Mouse (Mus musculus) liver, embryonic 11.5 days (tissue): ENCODE data around the gene Etl4. TPM values are rescaled to one million over a fixed set of nuclear protein-coding genes. Genes with fewer than 3 reads are reported as not detected.

Experiments used
- ATAC-seq: fragments of 200-750 bp; cut with Nextera tagmentation; replicated peaks from 2 replicates; pipeline ENCODE4 v1.8.0; 2017; ENCODE audit warnings: moderate number of reproducible peaks, mild to moderate bottlenecking, moderate TSS enrichment, moderate library complexity; ENCODE audit not compliant: low FRiP score
- DNase-seq: peaks from one replicate; pipeline ENCODE4 v3.0.0-alpha.2; 2017; ENCODE audit warnings: low spot score
- H3K27ac ChIP-seq: fragments of 300-500 bp; sonication (generic); 2 replicates; pipeline ENCODE4 v1.5.1; 2014; ENCODE audit warnings: mild to moderate bottlenecking, low read depth, low read length, control low read depth
- H3K27me3 ChIP-seq: fragments of 300-500 bp; sonication (generic); replicated peaks from 2 replicates; pipeline ENCODE4 v1.6.1; 2014; ENCODE audit warnings: low read length, mixed read lengths; ENCODE audit not compliant: control insufficient read depth, insufficient read depth
- H3K36me3 ChIP-seq: fragments of 300-500 bp; sonication (generic); 2 replicates; pipeline ENCODE4 v1.6.1; 2014; ENCODE audit warnings: mild to moderate bottlenecking, low read length, moderate library complexity, mixed read lengths; ENCODE audit not compliant: control insufficient read depth, insufficient read depth
- H3K4me1 ChIP-seq: fragments of 300-500 bp; sonication (generic); replicated peaks from 2 replicates; pipeline ENCODE4 v1.6.1; 2014; ENCODE audit warnings: low read length, mixed read lengths; ENCODE audit not compliant: control insufficient read depth, insufficient read depth
- H3K4me2 ChIP-seq: fragments of 300-500 bp; sonication (generic); 2 replicates; pipeline ENCODE4 v1.6.1; 2014; ENCODE audit warnings: mild to moderate bottlenecking, control low read depth, moderate library complexity
- H3K4me3 ChIP-seq: fragments of 300-500 bp; sonication (generic); 2 replicates; pipeline ENCODE4 v1.5.1; 2014; ENCODE audit warnings: low read depth, low read length, control low read depth
- H3K9ac ChIP-seq: fragments of 300-500 bp; sonication (generic); 2 replicates; pipeline ENCODE4 v1.6.1; 2014; ENCODE audit warnings: low read depth, low read length, control low read depth
- H3K9me3 ChIP-seq: fragments of 300-500 bp; sonication (generic); 2 replicates; pipeline ENCODE4 v1.6.1; 2016; ENCODE audit warnings: low read length, inconsistent platforms, mixed read lengths; ENCODE audit not compliant: control insufficient read depth
- WGBS: fragments of 180-500 bp; shearing (Covaris S2); extraction: QIAGEN DNeasy Blood & Tissue Kit; methylation state at CpG from one replicate; pipeline ENCODE4 v1.1.7; 2014; 5-methylcytosine and 5-hydroxymethylcytosine counted together
- polyA plus RNA-seq: library from polyadenylated mRNA; unstranded; fragments of >200 nt; fragmentation: Nextera tagmentation; extraction: Ambion mirVana; gene quantifications from 2 replicates; pipeline ENCODE4 v1.2.1, GENCODE M21; 2014

The Etl4 gene
- polyA plus RNA-seq, 1 experiment from 2014 or later: 17.9 TPM

- WGBS: 74% methylated on average over 6 of the region's 6 CpGs
- Histone ChIP-seq H3K27ac (no peak overlapping the region), H3K4me1 (no peaks in the 10 kb centered on the region)
Observed at GRCm38 (mm10) chr2:20417998-20418397, 508.4 kb downstream of the Etl4 start.

GRCm38 (mm10) chr2:20419975-20420374 is 510.4 kb downstream of the Etl4 start:
- H3K36me3 ChIP-seq: no peaks in the 10 kb centered on the region
- H3K27ac ChIP-seq: no peak overlapping the region
- H3K4me3 ChIP-seq: no peak overlapping the region
- 59% methylated on average over 6 of the region's 6 CpGs for WGBS
- ATAC-seq (no peak), DNase-seq (no peak)
- H3K9me3 ChIP-seq: no peaks in the 10 kb centered on the region
- no peaks in the 10 kb centered on the region for H3K27me3 ChIP-seq
- no peaks in the 10 kb centered on the region for H3K4me1 ChIP-seq
- H3K4me2 ChIP-seq: no peak overlapping the region
- no peak overlapping the region for H3K9ac ChIP-seq

More at GRCm38 (mm10) chr2:20417998-20418397, 508.4 kb downstream of the Etl4 start:
- Histone ChIP-seq H3K4me2 (no peak overlapping the region), H3K4me3 (no peak overlapping the region), H3K9ac (no peak overlapping the region), H3K27me3 (no peaks in the 10 kb centered on the region), H3K36me3 (no peaks in the 10 kb centered on the region), H3K9me3 (no peaks in the 10 kb centered on the region)
- no peak for ATAC-seq
- DNase-seq: no peak

- DNase-seq: no peak
- H3K36me3 ChIP-seq: no peaks in the 10 kb centered on the region
- WGBS: 68% methylated on average over 4 of the region's 4 CpGs
- no peak overlapping the region for H3K27ac ChIP-seq
- H3K9ac ChIP-seq: no peak overlapping the region
- H3K27me3 ChIP-seq: no peaks in the 10 kb centered on the region
- no peak for ATAC-seq
- no peaks in the 10 kb centered on the region for H3K9me3 ChIP-seq
- no peaks in the 10 kb centered on the region for H3K4me1 ChIP-seq
- no peak overlapping the region for H3K4me3 ChIP-seq
- no peak overlapping the region for H3K4me2 ChIP-seq
Observed at GRCm38 (mm10) chr2:20422275-20422674, 512.7 kb downstream of the Etl4 start.

GRCm38 (mm10) chr2:20433656-20434055 is 524.1 kb downstream of the Etl4 start:
- no peak for DNase-seq
- H3K4me2 ChIP-seq: no peak overlapping the region
- ATAC-seq: no peak
- 87% methylated on average over 2 of the region's 2 CpGs for WGBS
- no peaks in the 10 kb centered on the region for H3K9me3 ChIP-seq
- H3K4me1 ChIP-seq: no peaks in the 10 kb centered on the region
- H3K4me3 ChIP-seq: no peak overlapping the region
- no peaks in the 10 kb centered on the region for H3K36me3 ChIP-seq
- H3K9ac ChIP-seq: no peak overlapping the region
- H3K27ac ChIP-seq: no peak overlapping the region
- no peaks in the 10 kb centered on the region for H3K27me3 ChIP-seq

- no peak overlapping the region for H3K4me2 ChIP-seq
- no peak overlapping the region for H3K27ac ChIP-seq
- 82% methylated on average over 4 of the region's 4 CpGs for WGBS
- no peaks in the 10 kb centered on the region for H3K4me1 ChIP-seq
- ATAC-seq (no peak), DNase-seq (no peak)
- no peak overlapping the region for H3K4me3 ChIP-seq
- no peak overlapping the region for H3K9ac ChIP-seq
- no peaks in the 10 kb centered on the region for H3K27me3 ChIP-seq
- H3K36me3 ChIP-seq: no peaks in the 10 kb centered on the region
- H3K9me3 ChIP-seq: no peaks in the 10 kb centered on the region
Observed at GRCm38 (mm10) chr2:20435530-20435929, 526.0 kb downstream of the Etl4 start.

GRCm38 (mm10) chr2:20442731-20443130 is 533.2 kb downstream of the Etl4 start:
- no peak overlapping the region for H3K4me2 ChIP-seq
- H3K27me3 ChIP-seq: no peaks in the 10 kb centered on the region
- H3K4me1 ChIP-seq: no peaks in the 10 kb centered on the region
- H3K9ac ChIP-seq: no peak overlapping the region
- no peaks in the 10 kb centered on the region for H3K9me3 ChIP-seq
- 79% methylated on average over 2 of the region's 2 CpGs for WGBS
- no peak overlapping the region for H3K4me3 ChIP-seq
- no peaks in the 10 kb centered on the region for H3K36me3 ChIP-seq
- no peak for DNase-seq
- no peak for ATAC-seq
- no peak overlapping the region for H3K27ac ChIP-seq

- WGBS: 47% methylated on average over 10 of the region's 10 CpGs
- H3K27ac ChIP-seq: peak overlapping the region; percentile 10
- ATAC-seq: no peak; the same call in 1 of the 2 replicates
Observed at GRCm38 (mm10) chr2:20443671-20444440, 534.3 kb downstream of the Etl4 start.

GRCm38 (mm10) chr2:20445156-20446155 is 535.9 kb downstream of the Etl4 start:
- Histone ChIP-seq H3K4me2 (no peak overlapping the region), H3K4me1 (no peaks in the 10 kb centered on the region), H3K9ac (no peak overlapping the region), H3K27me3 (no peaks in the 10 kb centered on the region), H3K27ac (no peak overlapping the region), H3K36me3 (no peaks in the 10 kb centered on the region), H3K4me3 (no peak overlapping the region), H3K9me3 (no peaks in the 10 kb centered on the region)
- ATAC-seq (peak; percentile 34; the same call in 1 of the 2 replicates), DNase-seq (no peak)
- WGBS: 45% methylated on average over 17 of the region's 17 CpGs

More at GRCm38 (mm10) chr2:20443671-20444440, 534.3 kb downstream of the Etl4 start:
- Histone ChIP-seq H3K4me2 (no peak overlapping the region), H3K36me3 (no peaks in the 10 kb centered on the region), H3K4me1 (no peaks in the 10 kb centered on the region), H3K9me3 (no peaks in the 10 kb centered on the region), H3K27me3 (no peaks in the 10 kb centered on the region), H3K4me3 (no peak overlapping the region), H3K9ac (no peak overlapping the region)
- no peak for DNase-seq
